Mouse (Mus musculus) left cerebral cortex, adult 9 months (tissue): ENCODE data around the gene Nup133.

Experiments
- DNase-seq, 2 experiments: peaks; one replicate each; pipeline ENCODE4 v3.0.0; 2022; ENCODE audit warnings: low spot score in 2 of 2

Gene Nup133

GRCm38 (mm10) chr8:123849352-123849751 is 99.7 kb downstream of the Nup133 start:
- no peak for DNase-seq

- DNase-seq, result no peak
Observed at GRCm38 (mm10) chr8:123847546-123847945, 101.5 kb downstream of the Nup133 start.
